Mouse (Mus musculus): ENCODE data around the gene Gatad2b. TPM values are rescaled to one million over a fixed set of nuclear protein-coding genes. Genes with fewer than 3 reads are reported as not detected.
"Not testable (repeated sequence)": the region's sequence is repeated elsewhere in the genome, so short reads cannot be mapped to it uniquely, and the experiment has no call there.

The Gatad2b gene
- polyA plus RNA-seq, 1 experiment = 2.8 TPM

GRCm38 (mm10) chr3:90276858-90277257 lies 16.1 kb upstream of the Gatad2b start:
- no peak for TF ChIP-seq GATA1 (IDR thresholded peaks at IDR 0.05; ENCODE audit: borderline replicate concordance, low read length)
- no peak for TF ChIP-seq FLI1 (IDR thresholded peaks at IDR 0.05; ENCODE audit: low read length)
- H3K4me3 ChIP-seq (replicated peaks) = no peak overlapping the region
- H3K9me3 ChIP-seq = no peaks in the 10 kb centered on the region
- H3K36me3 ChIP-seq (replicated peaks; ENCODE audit: low read length) = peaks cover 99% of the 10 kb centered on the region
- H3K27me3 ChIP-seq (replicated peaks) = no peaks in the 10 kb centered on the region
- H3K4me1 ChIP-seq = peaks cover 17% of the 10 kb centered on the region

GRCm38 (mm10) chr3:90277793-90278192 lies 15.2 kb upstream of the Gatad2b start:
- no peaks in the 10 kb centered on the region for H3K9me3 ChIP-seq
- H3K27me3 ChIP-seq (replicated peaks) = no peaks in the 10 kb centered on the region
- H3K4me1 ChIP-seq = peaks cover 7% of the 10 kb centered on the region
- TF ChIP-seq FLI1 (IDR thresholded peaks at IDR 0.05; ENCODE audit: low read length) (no peak), GATA1 (IDR thresholded peaks at IDR 0.05; ENCODE audit: borderline replicate concordance, low read length) (no peak)
- no peak overlapping the region for H3K4me3 ChIP-seq (replicated peaks)
- peaks cover 95% of the 10 kb centered on the region for H3K36me3 ChIP-seq (replicated peaks; ENCODE audit: low read length)

GRCm38 (mm10) chr3:90278211-90278610 lies 14.8 kb upstream of the Gatad2b start:
- Histone ChIP-seq H3K36me3 (replicated peaks; ENCODE audit: low read length) (peaks cover 95% of the 10 kb centered on the region), H3K9me3 (no peaks in the 10 kb centered on the region), H3K4me3 (replicated peaks) (no peak overlapping the region), H3K4me1 (peaks cover 6% of the 10 kb centered on the region; the same call in 1 of the 2 replicates), H3K27me3 (replicated peaks) (no peaks in the 10 kb centered on the region)
- TF ChIP-seq GATA1 (IDR thresholded peaks at IDR 0.05; ENCODE audit: borderline replicate concordance, low read length) (no peak), FLI1 (IDR thresholded peaks at IDR 0.05; ENCODE audit: low read length) (no peak)

GRCm38 (mm10) chr3:90279216-90279615 lies 13.8 kb upstream of the Gatad2b start:
- Histone ChIP-seq H3K4me1 (peaks cover 6% of the 10 kb centered on the region; the same call in 1 of the 2 replicates), H3K9me3 (no peaks in the 10 kb centered on the region), H3K27me3 (replicated peaks) (no peaks in the 10 kb centered on the region), H3K36me3 (replicated peaks; ENCODE audit: low read length) (peaks cover 86% of the 10 kb centered on the region), H3K4me3 (replicated peaks) (no peak overlapping the region)
- no peak for TF ChIP-seq FLI1 (IDR thresholded peaks at IDR 0.05; ENCODE audit: low read length)
- no peak for TF ChIP-seq GATA1 (IDR thresholded peaks at IDR 0.05; ENCODE audit: borderline replicate concordance, low read length)

- peaks cover 6% of the 10 kb centered on the region; the same call in 1 of the 2 replicates for H3K4me1 ChIP-seq
- H3K27me3 ChIP-seq (replicated peaks) = no peaks in the 10 kb centered on the region
- H3K9me3 ChIP-seq = no peaks in the 10 kb centered on the region
- TF ChIP-seq FLI1 (IDR thresholded peaks at IDR 0.05; ENCODE audit: low read length) (no peak), GATA1 (IDR thresholded peaks at IDR 0.05; ENCODE audit: borderline replicate concordance, low read length) (no peak)
- H3K36me3 ChIP-seq (replicated peaks; ENCODE audit: low read length) = peaks cover 81% of the 10 kb centered on the region
- no peak overlapping the region for H3K4me3 ChIP-seq (replicated peaks)
Measured at GRCm38 (mm10) chr3:90279743-90280142, 13.2 kb upstream of the Gatad2b start.

GRCm38 (mm10) chr3:90280708-90281107 lies 12.3 kb upstream of the Gatad2b start:
- TF ChIP-seq FLI1 (IDR thresholded peaks at IDR 0.05; ENCODE audit: low read length) (no peak), GATA1 (IDR thresholded peaks at IDR 0.05; ENCODE audit: borderline replicate concordance, low read length) (no peak)
- peaks cover 6% of the 10 kb centered on the region; the same call in 1 of the 2 replicates for H3K4me1 ChIP-seq
- H3K27me3 ChIP-seq (replicated peaks) = no peaks in the 10 kb centered on the region
- H3K9me3 ChIP-seq = no peaks in the 10 kb centered on the region
- peaks cover 71% of the 10 kb centered on the region for H3K36me3 ChIP-seq (replicated peaks; ENCODE audit: low read length)
- H3K4me3 ChIP-seq (replicated peaks) = no peak overlapping the region

GRCm38 (mm10) chr3:90284150-90284549 lies 8.8 kb upstream of the Gatad2b start:
- no peaks in the 10 kb centered on the region for H3K27me3 ChIP-seq (replicated peaks)
- no peak overlapping the region for H3K4me3 ChIP-seq (replicated peaks)
- H3K4me1 ChIP-seq = no peaks in the 10 kb centered on the region
- H3K9me3 ChIP-seq = no peaks in the 10 kb centered on the region
- TF ChIP-seq GATA1 (IDR thresholded peaks at IDR 0.05; ENCODE audit: borderline replicate concordance, low read length) = no peak
- TF ChIP-seq FLI1 (IDR thresholded peaks at IDR 0.05; ENCODE audit: low read length) = no peak
- H3K36me3 ChIP-seq (replicated peaks; ENCODE audit: low read length) = peaks cover 37% of the 10 kb centered on the region

- not testable (repeated sequence) for H3K27me3 ChIP-seq (replicated peaks); H3K4me3 ChIP-seq (replicated peaks); H3K9me3 ChIP-seq; H3K36me3 ChIP-seq (replicated peaks; ENCODE audit: low read length)
- peaks cover 16% of the 10 kb centered on the region for H3K4me1 ChIP-seq
Measured at GRCm38 (mm10) chr3:90289403-90289802, 3.6 kb upstream of the Gatad2b start.

GRCm38 (mm10) chr3:90290602-90291001 lies 2.4 kb upstream of the Gatad2b start:
- TF ChIP-seq FLI1 (IDR thresholded peaks at IDR 0.05; ENCODE audit: low read length) = no peak
- TF ChIP-seq GATA1 (IDR thresholded peaks at IDR 0.05; ENCODE audit: borderline replicate concordance, low read length) = no peak
- no peaks in the 10 kb centered on the region for H3K27me3 ChIP-seq (replicated peaks)

GRCm38 (mm10) chr3:90291982-90292344 lies 1.0 kb upstream of the Gatad2b start:
- H3K36me3 ChIP-seq (replicated peaks; ENCODE audit: low read length) = peaks cover 6% of the 10 kb centered on the region
- no peak for TF ChIP-seq GATA1 (IDR thresholded peaks at IDR 0.05; ENCODE audit: borderline replicate concordance, low read length)
- no peak for TF ChIP-seq FLI1 (IDR thresholded peaks at IDR 0.05; ENCODE audit: low read length)
- H3K4me1 ChIP-seq = peaks cover 41% of the 10 kb centered on the region
- no peaks in the 10 kb centered on the region for H3K27me3 ChIP-seq (replicated peaks)
- H3K4me3 ChIP-seq (replicated peaks) = peak overlapping the region; percentile 95
- no peaks in the 10 kb centered on the region for H3K9me3 ChIP-seq

More at GRCm38 (mm10) chr3:90290602-90291001, 2.4 kb upstream of the Gatad2b start:
- Histone ChIP-seq H3K36me3 (replicated peaks; ENCODE audit: low read length) (peaks cover 2% of the 10 kb centered on the region), H3K4me1 (peaks cover 28% of the 10 kb centered on the region), H3K9me3 (no peaks in the 10 kb centered on the region), H3K4me3 (replicated peaks) (no peak overlapping the region)
